Mouse (Mus musculus): Measurements from ENCODE around the gene Klhl3.

The Klhl3 gene

GRCm38 (mm10) chr13:58126862-58127765 lies 13.7 kb upstream of the Klhl3 start:
- in situ Hi-C loops (cut with MboI, MseI), result loop anchor here (10.0 kb wide), 1 partner anchor 1638 kb away; the partner anchor contains the start of gene Isca1

- in situ Hi-C loops (cut with MboI, MseI), result loop anchor here (10.0 kb wide), 1 partner anchor 1639 kb away; the partner anchor contains the start of gene Isca1
These were observed 12.7 kb upstream of the Klhl3 start for GRCm38 (mm10) chr13:58126126-58126525.

- in situ Hi-C loops (cut with MboI, MseI), result loop anchor here (10.0 to 25.0 kb wide), 2 partner anchors 1640 to 2013 kb away; partner anchors contain the start of gene Isca1
These were observed 11.6 kb upstream of the Klhl3 start for GRCm38 (mm10) chr13:58124989-58125388.

GRCm38 (mm10) chr13:58124278-58124677 lies 10.9 kb upstream of the Klhl3 start:
- in situ Hi-C loops (cut with MboI, MseI), result loop anchor here (10.0 to 25.0 kb wide), 2 partner anchors 1641 to 2012 kb away; partner anchors contain the start of gene Isca1

GRCm38 (mm10) chr13:58123381-58123780 lies 10.0 kb upstream of the Klhl3 start:
- in situ Hi-C loops (cut with MboI, MseI), result loop anchor here (10.0 to 25.0 kb wide), 2 partner anchors 1641 to 2011 kb away; partner anchors contain the start of gene Isca1

- in situ Hi-C loops (cut with MboI, MseI), result loop anchor here (10.0 to 25.0 kb wide), 2 partner anchors 1642 to 2011 kb away; partner anchors contain the start of gene Isca1
These were observed 9.4 kb upstream of the Klhl3 start for GRCm38 (mm10) chr13:58122786-58123297.

- in situ Hi-C loops (cut with MboI, MseI), result loop anchor here (25.0 kb wide), 1 partner anchor 2005 kb away; no protein-coding TSS in a partner anchor
These were observed 4.1 kb upstream of the Klhl3 start for GRCm38 (mm10) chr13:58117318-58118017.

- in situ Hi-C loops (cut with MboI, MseI), result loop anchor here (25.0 kb wide), 1 partner anchor 2004 kb away; no protein-coding TSS in a partner anchor
These were observed 3.4 kb upstream of the Klhl3 start for GRCm38 (mm10) chr13:58116801-58117200.

- in situ Hi-C loops (cut with MboI, MseI), result loop anchor here (25.0 kb wide), 1 partner anchor 2003 kb away; no protein-coding TSS in a partner anchor
These were observed 1.8 kb upstream of the Klhl3 start for GRCm38 (mm10) chr13:58115227-58115626.

- in situ Hi-C loops (cut with MboI, MseI), result loop anchor here (25.0 kb wide), 1 partner anchor 2000 kb away; no protein-coding TSS in a partner anchor
These were observed 771 bp downstream of the Klhl3 start for GRCm38 (mm10) chr13:58112601-58113041.

GRCm38 (mm10) chr13:58112191-58112590 lies 1.2 kb downstream of the Klhl3 start:
- in situ Hi-C loops (cut with MboI, MseI), result loop anchor here (25.0 kb wide), 1 partner anchor 2000 kb away; no protein-coding TSS in a partner anchor

GRCm38 (mm10) chr13:58111306-58111705 lies 2.1 kb downstream of the Klhl3 start:
- in situ Hi-C loops (cut with MboI, MseI), result loop anchor here (25.0 kb wide), 1 partner anchor 1999 kb away; no protein-coding TSS in a partner anchor

- in situ Hi-C loops (cut with MboI, MseI), result no loop called here
These were observed 22.7 kb downstream of the Klhl3 start for GRCm38 (mm10) chr13:58090643-58091042.

- in situ Hi-C loops (cut with MboI, MseI), result no loop called here
These were observed 29.0 kb downstream of the Klhl3 start for GRCm38 (mm10) chr13:58084396-58084795.

- in situ Hi-C loops (cut with MboI, MseI), result no loop called here
These were observed 29.9 kb downstream of the Klhl3 start for GRCm38 (mm10) chr13:58083521-58083920.

- in situ Hi-C loops (cut with MboI, MseI), result no loop called here
These were observed 30.3 kb downstream of the Klhl3 start for GRCm38 (mm10) chr13:58083048-58083447.

GRCm38 (mm10) chr13:58078361-58078760 lies 35.0 kb downstream of the Klhl3 start:
- in situ Hi-C loops (cut with MboI, MseI), result no loop called here

GRCm38 (mm10) chr13:58074881-58075280 lies 38.5 kb downstream of the Klhl3 start:
- in situ Hi-C loops (cut with MboI, MseI), result no loop called here

GRCm38 (mm10) chr13:58074466-58074865 lies 38.9 kb downstream of the Klhl3 start:
- in situ Hi-C loops (cut with MboI, MseI), result no loop called here

- in situ Hi-C loops (cut with MboI, MseI), result no loop called here
These were observed 40.0 kb downstream of the Klhl3 start for GRCm38 (mm10) chr13:58073254-58073882.

GRCm38 (mm10) chr13:58071209-58071608 lies 42.2 kb downstream of the Klhl3 start:
- in situ Hi-C loops (cut with MboI, MseI), result no loop called here

All from regulatory T cell (primary cell).